Mouse (Mus musculus): Measurements from ENCODE around the gene Rnf126.
"Not testable (repeated sequence)": the region's sequence is repeated elsewhere in the genome, so short reads cannot be mapped to it uniquely, and the experiment has no call there.

Gene Rnf126

DNA sequence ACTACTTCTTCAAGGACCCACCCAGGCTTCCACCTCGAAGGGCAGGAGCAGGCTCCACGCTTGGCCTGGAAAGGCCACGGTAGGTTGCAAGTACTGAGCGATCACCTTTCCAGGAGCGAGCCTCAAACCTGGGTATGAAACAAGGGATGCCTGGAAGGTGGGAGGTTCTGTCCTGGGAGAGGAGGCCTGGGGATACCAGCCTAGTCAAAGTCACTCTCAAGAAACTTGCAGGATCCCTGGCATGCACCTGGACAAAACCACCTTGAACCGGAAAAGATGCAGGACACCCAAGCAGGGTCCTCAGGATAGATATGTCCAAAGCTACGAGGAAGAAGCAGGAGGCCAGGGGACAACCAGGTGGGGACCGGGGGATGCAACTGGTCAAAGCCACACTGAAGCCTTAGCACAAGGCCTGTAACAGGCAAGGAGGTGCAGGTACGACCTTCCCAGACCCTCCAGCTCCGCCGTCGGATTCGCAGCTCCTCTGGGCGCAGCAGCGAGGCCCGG, 698 bp downstream of the Rnf126 start:
- DNase-seq (ENCODE audit: low spot score in 2 of 2): no peak

DNA sequence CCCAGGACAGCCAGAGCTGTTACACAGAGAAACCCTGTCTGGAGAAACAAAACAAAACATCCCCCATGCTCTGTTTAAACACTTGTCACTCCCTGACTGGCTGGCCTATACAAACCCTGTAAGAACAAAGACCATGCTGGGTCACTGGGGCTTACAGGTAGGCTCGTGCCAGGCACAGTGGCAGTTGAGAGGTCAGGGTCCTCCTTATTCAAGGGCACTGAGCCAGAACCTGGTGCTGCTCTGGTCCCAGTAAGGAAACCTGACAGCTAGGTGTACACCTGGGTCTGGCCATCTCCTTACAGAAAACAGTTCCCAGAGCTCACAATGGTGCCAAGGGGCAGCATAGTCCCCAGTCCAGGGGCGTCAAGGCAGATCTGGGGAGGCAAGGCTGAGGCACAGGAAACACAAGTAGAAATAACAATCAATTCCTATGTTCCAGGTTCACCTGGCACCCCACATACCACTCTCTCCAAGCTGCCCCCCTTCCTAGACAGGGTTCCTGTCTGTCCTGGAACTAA, 1.5 kb downstream of the Rnf126 start:
- DNase-seq (ENCODE audit: low spot score in 2 of 2): no peak

DNA sequence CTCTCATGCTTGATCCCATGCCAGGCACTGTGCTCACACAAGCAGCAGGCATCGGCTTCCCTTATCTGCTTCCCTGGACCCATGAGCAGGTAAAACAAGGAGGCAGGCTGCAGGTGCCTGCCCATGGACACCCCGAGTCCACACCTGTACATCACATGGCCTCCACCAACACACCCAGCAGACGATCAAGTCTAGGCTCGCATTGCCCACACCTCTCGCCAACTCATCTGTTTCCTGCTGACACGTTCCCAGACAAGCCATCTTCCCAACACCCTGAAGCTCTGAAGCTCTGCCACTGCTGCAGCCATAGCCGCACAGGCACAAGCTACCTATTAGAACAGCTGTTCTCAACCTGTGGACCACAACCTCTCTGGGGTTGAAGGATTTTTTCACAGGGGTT, 2.5 kb downstream of the Rnf126 start:
- no peak for DNase-seq (ENCODE audit: low spot score in 2 of 2)

GRCm38 (mm10) chr10:79762875-79763274, 3.9 kb downstream of the Rnf126 start:
- DNase-seq (ENCODE audit: low spot score in 2 of 2): no peak

GRCm38 (mm10) chr10:79760603-79761143, 6.1 kb downstream of the Rnf126 start:
- no peak for DNase-seq (ENCODE audit: low spot score in 2 of 2)

DNA sequence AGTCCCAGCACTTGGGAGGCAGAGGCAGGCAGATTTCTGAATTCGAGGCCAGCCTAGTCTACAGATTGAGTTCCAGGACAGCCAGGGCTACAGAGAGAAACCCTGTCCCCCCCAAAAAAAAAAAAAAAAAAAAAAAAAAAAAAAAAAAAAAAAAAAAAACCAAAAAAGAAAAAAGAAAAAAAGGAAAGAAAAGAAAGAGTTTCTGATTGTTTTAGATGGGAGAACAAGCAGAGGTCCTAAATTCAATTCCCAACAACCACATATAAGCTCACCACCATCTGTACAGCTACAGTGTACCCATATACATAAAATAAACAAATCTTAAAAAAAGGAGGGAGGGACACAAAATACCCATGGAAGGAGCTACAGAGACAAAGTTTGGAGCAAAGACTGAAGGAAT, 7.1 kb downstream of the Rnf126 start:
- not testable (repeated sequence) for DNase-seq (ENCODE audit: low spot score in 2 of 2)

- DNase-seq (ENCODE audit: low spot score in 2 of 2): no peak
Measured at GRCm38 (mm10) chr10:79756660-79757059, 10.1 kb downstream of the Rnf126 start.

DNA sequence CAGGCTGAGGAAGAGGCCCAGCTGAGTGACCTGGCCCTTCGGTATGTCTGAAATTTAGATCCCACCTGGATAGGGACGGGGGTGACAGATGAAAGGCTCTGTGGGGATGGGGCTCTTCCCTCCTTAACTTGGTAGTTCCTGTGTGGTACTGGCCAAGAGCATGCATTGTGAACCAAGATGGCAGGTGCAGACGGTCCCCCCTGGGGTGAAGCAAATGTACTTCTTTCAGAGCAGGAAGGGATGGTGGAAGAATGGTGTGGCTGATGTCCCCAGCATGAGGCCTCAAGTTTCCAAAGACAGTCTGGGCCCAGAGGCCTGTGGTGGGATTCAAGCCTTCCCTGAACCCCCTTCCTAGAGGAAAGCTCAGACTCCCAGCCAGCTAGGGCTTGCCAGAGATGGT, 10.9 kb downstream of the Rnf126 start:
- DNase-seq (ENCODE audit: low spot score in 2 of 2): no peak

DNA sequence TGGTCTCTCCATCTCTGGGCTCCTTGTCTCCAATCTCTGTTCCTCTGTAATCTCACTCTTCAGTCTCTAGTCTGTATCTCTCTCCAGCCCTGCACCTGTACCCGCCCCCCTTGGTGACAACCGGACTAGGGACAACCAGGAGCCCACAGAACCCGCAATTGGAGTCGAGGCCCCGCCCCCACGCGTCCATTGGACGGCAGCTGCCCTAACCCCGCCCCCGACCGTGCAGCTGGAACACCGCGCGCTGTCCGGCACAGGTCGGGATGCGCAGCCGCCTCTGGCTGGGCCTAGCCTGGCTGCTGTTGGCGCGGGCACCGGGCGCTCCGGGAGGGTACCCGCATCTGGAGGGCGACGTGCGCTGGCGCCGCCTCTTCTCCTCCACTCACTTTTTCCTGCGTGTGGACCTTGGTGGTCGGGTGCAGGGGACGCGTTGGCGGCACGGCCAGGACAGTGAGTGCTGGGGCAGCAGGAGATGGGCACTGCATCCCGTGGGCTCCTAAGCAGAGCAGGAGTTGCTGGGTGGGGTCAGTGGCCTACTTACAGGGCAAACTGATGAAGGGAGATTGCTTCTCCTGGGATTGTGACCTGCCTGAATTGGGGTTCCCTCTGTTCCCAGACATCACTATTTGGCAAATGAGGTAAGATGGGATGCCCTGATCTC, 11.8 kb downstream of the Rnf126 start, which contains the start of gene Fgf22:
Gene Fgf22, plus strand, starts transcription at position 221 of the 661 bp plus-strand sequence.
- DNase-seq (ENCODE audit: low spot score in 2 of 2): peak; percentile 65 to 80

- DNase-seq (ENCODE audit: low spot score in 2 of 2): no peak
Measured at GRCm38 (mm10) chr10:79748496-79748895, 18.3 kb downstream of the Rnf126 start.

GRCm38 (mm10) chr10:79746774-79747151, 20.0 kb downstream of the Rnf126 start:
- no peak for DNase-seq (ENCODE audit: low spot score in 2 of 2)

DNA sequence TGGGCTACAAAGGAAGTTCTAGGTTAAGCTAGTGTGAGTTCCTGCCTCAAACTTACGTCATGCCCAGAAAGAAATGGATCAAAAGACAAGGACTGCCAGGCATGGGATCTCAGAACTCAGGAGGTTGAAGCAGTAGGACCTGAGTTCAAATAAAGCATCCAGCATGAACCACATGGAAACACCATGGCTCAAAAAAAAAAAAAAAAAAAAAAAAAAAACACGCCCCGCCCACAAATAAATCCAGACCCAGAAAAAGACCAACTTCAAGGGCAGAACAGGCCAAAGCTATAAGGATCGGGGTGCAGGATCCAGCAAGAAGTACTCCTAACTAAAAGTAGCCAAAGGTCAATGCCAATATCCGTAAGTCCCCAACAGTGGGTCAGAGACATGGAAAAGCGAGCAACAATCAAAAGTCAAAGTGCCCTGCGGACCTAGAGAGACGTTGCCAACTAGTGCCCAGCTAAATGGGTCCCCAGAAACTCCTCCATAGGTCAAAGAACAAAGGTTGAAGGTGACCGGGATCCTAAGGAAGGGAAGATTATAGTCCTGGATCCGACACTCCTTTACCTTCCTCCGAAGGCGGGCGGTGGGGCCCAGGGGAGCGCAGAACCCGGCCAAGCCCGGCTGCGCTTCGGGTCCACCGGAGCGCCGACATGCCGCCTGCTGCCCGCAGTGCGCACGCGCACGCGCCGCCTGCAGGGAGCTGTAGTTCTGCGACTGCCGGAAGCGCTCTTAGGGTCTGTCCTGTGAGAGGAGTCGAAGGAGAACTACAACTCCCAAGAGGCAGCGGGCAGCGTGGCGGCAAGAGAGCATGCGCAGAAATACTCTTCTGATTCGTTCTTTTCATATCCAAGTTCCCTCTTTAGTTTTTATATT, 20.6 kb downstream of the Rnf126 start, which contains the start of gene Polrmt:
Gene Polrmt, minus strand, starts transcription at position 684 of the 876 bp plus-strand sequence.
- DNase-seq (ENCODE audit: low spot score in 2 of 2): peak; percentile 94 to 96

- DNase-seq (ENCODE audit: low spot score in 2 of 2): no peak
Measured at GRCm38 (mm10) chr10:79745411-79745810, 21.3 kb downstream of the Rnf126 start.

- DNase-seq (ENCODE audit: low spot score in 2 of 2): no peak
Measured at GRCm38 (mm10) chr10:79743650-79744365, 22.9 kb downstream of the Rnf126 start.

GRCm38 (mm10) chr10:79743161-79743560, 23.6 kb downstream of the Rnf126 start:
- no peak for DNase-seq (ENCODE audit: low spot score in 2 of 2)

DNA sequence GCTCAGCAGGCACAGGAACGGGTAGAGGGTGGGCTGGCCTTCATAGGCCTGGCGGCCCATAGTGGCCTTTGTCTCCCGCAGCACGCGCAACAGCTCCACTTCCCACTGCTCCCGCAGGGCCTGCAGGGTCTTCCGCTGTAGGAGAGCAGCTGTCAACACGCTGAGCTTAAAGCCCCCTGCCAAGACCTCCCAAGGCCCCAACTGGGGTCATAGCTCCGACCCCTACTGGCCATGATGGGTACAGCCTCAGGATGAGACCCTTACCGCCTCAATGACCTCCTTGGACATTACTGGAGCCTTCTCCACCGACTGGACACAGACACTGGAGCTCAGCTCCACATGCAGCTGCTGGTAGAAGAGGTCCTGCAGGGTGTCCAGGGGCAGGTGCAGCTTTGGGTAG, 25.9 kb downstream of the Rnf126 start:
- DNase-seq (ENCODE audit: low spot score in 2 of 2): no peak

DNA sequence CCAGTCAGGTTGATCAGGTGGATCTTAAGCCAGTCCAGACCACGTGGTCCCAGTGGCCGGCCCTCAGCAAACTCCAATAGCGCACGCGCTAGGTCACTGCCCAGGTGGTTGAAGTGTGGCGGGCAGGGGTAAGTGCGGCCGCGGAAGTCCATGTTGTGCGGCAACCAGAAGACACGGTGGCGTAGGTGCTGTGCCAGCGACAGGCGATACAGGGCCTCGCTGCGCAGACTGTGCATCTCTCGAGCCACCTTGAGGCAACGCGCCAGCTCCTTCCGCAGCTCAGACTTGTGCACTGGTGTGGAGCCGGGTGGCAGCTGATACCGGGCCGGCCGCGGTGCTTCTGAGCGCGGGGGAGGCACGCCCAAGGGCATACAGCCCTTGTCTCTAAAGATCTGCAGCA, 27.5 kb downstream of the Rnf126 start:
- no peak for DNase-seq (ENCODE audit: low spot score in 2 of 2)

GRCm38 (mm10) chr10:79738259-79738658, 28.5 kb downstream of the Rnf126 start:
- DNase-seq (ENCODE audit: low spot score in 2 of 2): no peak

- DNase-seq (ENCODE audit: low spot score in 2 of 2): no peak
Measured at GRCm38 (mm10) chr10:79736706-79737105, 30.0 kb downstream of the Rnf126 start.

DNA sequence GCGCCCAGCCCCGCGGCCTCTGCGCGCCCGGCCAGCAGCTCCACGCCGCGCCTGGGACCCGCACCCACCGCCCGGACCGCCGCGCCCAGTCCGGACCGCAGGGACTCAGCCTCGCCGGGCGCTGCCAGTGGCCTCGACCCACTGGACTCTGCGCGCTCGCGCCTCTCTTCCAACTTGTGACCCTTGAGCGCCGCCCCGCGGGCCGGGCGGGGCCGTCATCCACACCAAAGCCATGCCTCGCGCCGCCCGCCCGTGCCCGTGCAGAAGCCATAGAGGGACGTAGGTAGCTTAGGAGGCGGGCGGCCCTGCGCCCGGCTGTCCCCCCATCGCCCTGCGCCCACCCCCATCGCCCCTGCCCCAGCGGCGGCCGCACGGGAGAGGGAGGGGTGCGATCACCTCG, 31.4 kb downstream of the Rnf126 start:
- no peak for DNase-seq (ENCODE audit: low spot score in 2 of 2)

DNA sequence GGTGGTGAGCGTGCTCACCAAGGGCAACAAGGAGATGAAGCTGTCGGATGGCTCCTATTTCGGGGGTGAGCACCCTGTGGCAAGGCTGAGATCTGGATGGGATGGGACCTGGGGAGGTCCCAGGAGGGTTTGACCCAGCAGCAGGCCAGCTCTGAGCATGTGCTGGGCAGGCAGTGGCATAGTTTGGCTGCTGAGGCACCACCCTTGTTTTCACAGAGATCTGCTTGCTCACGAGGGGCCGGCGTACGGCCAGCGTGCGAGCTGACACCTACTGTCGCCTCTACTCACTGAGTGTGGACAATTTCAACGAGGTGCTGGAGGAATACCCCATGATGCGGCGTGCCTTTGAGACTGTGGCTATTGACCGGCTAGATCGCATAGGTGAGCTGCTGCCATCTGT, 32.9 kb downstream of the Rnf126 start:
- no peak for DNase-seq (ENCODE audit: low spot score in 2 of 2)

DNA sequence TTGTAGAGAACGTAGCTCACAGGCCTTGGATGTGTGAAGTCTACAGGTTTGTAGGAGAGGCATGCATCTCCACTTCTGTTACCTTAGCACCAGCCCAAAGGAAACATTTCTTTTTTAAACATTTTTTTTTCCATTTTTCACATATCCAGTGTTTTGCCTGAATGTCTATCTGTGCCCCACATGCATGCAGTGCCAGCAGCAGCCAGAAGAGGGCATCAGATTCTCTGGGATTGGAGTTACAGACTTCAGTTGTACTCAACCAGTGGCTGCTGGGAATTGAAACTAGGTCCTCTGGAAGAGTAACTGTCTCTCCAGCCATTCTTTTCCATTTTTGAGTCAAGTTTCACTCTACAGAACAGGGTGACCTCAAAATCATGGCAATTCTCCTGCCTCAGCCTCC, 34.3 kb downstream of the Rnf126 start:
- peak in 1 of 2 experiments; percentile 55 for DNase-seq (ENCODE audit: low spot score in 2 of 2)

Measured in spleen, postnatal 4 days (tissue).